9 mouse cellular contexts compared by ENCODE assay signal in the genomic region with DNA sequence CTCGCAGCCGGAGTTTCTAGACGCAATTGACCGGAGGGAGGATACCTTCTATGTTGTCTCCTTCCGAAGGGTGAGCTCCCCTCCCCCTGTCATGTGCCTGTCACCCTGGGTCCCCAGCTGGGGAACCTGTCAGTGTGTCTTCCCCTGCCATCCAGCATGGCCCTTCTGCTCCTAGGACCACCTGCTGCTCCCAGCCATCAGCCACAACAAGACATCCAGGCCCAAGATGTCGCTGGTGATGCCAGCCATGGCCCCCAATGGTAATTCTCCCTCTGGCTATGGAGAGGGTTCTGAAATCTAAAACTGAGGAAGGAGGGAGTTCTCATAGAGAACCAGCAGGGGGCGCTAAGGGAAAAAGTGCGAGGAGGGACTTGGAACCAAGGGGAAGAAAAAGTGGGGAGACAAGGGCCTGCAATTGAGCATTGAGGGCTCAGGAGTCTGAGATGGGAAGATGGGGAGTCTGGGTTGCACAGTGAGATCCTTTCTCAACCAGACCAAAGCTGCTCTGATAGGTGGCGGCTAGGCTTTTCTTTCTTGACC. TPM values are rescaled to one million over a fixed set of nuclear protein-coding genes. Genes with fewer than 3 reads are reported as not detected.
A peak's percentile ranks its signal among the peaks of the same experiment; 100 is the strongest.
DNase-seq lines count a peak whose midpoint lies in the region; ATAC-seq and TF ChIP-seq lines count a peak whose summit lies in the region.
"Had no signal": no experiment of that assay in that cellular context is flagged by ENCODE, and none has a peak within 500 bp of the region (broad histone marks: within the 10 kb centered on the region; RNA-seq: fewer than 3 reads in every experiment).

No protein-coding gene starts in this region.

- peak; percentile 89 for TF ChIP-seq CTCF in intestine, postnatal 0 days (IDR thresholded peaks at IDR 0.05; ENCODE audit: low read depth)
- peak; percentile 71 to 74 (median 71) for TF ChIP-seq CTCF in MEL (IDR thresholded peaks at IDR 0.05 in 2 of 3, conservative IDR thresholded peaks at IDR 0.05 in 1 of 3; ENCODE audit: control insufficient read depth in 1 of 3, insufficient read depth in 1 of 3, low read depth in 2 of 3, low read length in 3 of 3, poor library complexity in 1 of 3, severe bottlenecking in 1 of 3)

- TF ChIP-seq POLR2A in MEL (IDR thresholded peaks at IDR 0.05; ENCODE audit: control insufficient read depth in 1 of 2, insufficient read depth in 1 of 2, low read depth in 1 of 2, low read length in 2 of 2, poor library complexity in 1 of 2), result no peak
- TF ChIP-seq POLR2A in limb, embryonic 14.5 days (IDR thresholded peaks at IDR 0.05; ENCODE audit: borderline replicate concordance, extremely low read depth, insufficient read depth, insufficient read length), result no peak

- no peaks in the 10 kb centered on the region for H3K9me3 ChIP-seq in intestine, postnatal 0 days (ENCODE audit: control insufficient read depth)
- no peaks in the 10 kb centered on the region for H3K9me3 ChIP-seq in intestine, embryonic 16.5 days (ENCODE audit: control insufficient read depth, low read length)
- H3K9me3 ChIP-seq in MEL (replicated peaks; ENCODE audit: insufficient read depth, low read length), result no peaks in the 10 kb centered on the region
- no peaks in the 10 kb centered on the region for H3K9me3 ChIP-seq in limb, embryonic 14.5 days (ENCODE audit: control insufficient read depth, low read length)
- no peaks in the 10 kb centered on the region for H3K9me3 ChIP-seq in stomach, embryonic 16.5 days (replicated peaks; ENCODE audit: control insufficient read depth, low read length)
- no peaks in the 10 kb centered on the region for H3K9me3 ChIP-seq in forebrain, embryonic 12.5 days
- H3K9me3 ChIP-seq: liver, embryonic 15.5 days had no signal

- no peak overlapping the region for H3K4me2 ChIP-seq in intestine, postnatal 0 days (replicated peaks; ENCODE audit: low read depth)
- no peak overlapping the region for H3K4me2 ChIP-seq in intestine, embryonic 16.5 days (ENCODE audit: low read depth, low read length)
- H3K4me2 ChIP-seq in limb, embryonic 14.5 days (replicated peaks; ENCODE audit: low read depth, low read length, severe bottlenecking), result no peak overlapping the region
- H3K4me2 ChIP-seq in stomach, embryonic 16.5 days (ENCODE audit: low read depth, low read length), result no peak overlapping the region
- no peak overlapping the region for H3K4me2 ChIP-seq in forebrain, embryonic 12.5 days
- H3K4me2 ChIP-seq: liver, embryonic 15.5 days had no signal

- H3K36me3 ChIP-seq in intestine, postnatal 0 days (ENCODE audit: control insufficient read depth, insufficient read depth), result peaks cover 33% of the 10 kb centered on the region
- no peaks in the 10 kb centered on the region; the same call in none of the 2 replicates for H3K36me3 ChIP-seq in intestine, embryonic 16.5 days (ENCODE audit: control insufficient read depth, insufficient read depth, low read length)
- no peaks in the 10 kb centered on the region for H3K36me3 ChIP-seq in MEL (ENCODE audit: control insufficient read depth in 1 of 2, insufficient read depth in 2 of 2, low read length in 2 of 2)
- H3K36me3 ChIP-seq in limb, embryonic 14.5 days (ENCODE audit: control insufficient read depth, insufficient read depth, low read length), result peaks cover 48% of the 10 kb centered on the region
- peaks cover 21% of the 10 kb centered on the region; the same call in 1 of the 2 replicates for H3K36me3 ChIP-seq in stomach, embryonic 16.5 days (ENCODE audit: control insufficient read depth, insufficient read depth, low read length)
- peaks cover 62% of the 10 kb centered on the region for H3K36me3 ChIP-seq in forebrain, embryonic 12.5 days (replicated peaks)

- no peak overlapping the region for H3K4me3 ChIP-seq in intestine, postnatal 0 days (ENCODE audit: low read depth, low read length)
- H3K4me3 ChIP-seq in intestine, embryonic 16.5 days (ENCODE audit: low read length), result no peak overlapping the region
- H3K4me3 ChIP-seq in MEL (ENCODE audit: control insufficient read depth in 1 of 2, insufficient read depth in 1 of 2, low read depth in 2 of 2, low read length in 2 of 2), result no peak overlapping the region
- no peak overlapping the region for H3K4me3 ChIP-seq in limb, embryonic 14.5 days (replicated peaks; ENCODE audit: low read length)
- no peak overlapping the region for H3K4me3 ChIP-seq in stomach, embryonic 16.5 days (replicated peaks; ENCODE audit: low read length)
- no peak overlapping the region for H3K4me3 ChIP-seq in forebrain, embryonic 12.5 days (replicated peaks)
- H3K4me3 ChIP-seq: liver, embryonic 15.5 days had no signal

- H3K9ac ChIP-seq in intestine, postnatal 0 days (ENCODE audit: low read depth, low read length), result no peak overlapping the region
- H3K9ac ChIP-seq in intestine, embryonic 16.5 days (ENCODE audit: low read depth, low read length), result no peak overlapping the region
- no peak overlapping the region for H3K9ac ChIP-seq in MEL (ENCODE audit: control insufficient read depth, low read depth, low read length, poor library complexity, severe bottlenecking)
- no peak overlapping the region for H3K9ac ChIP-seq in limb, embryonic 14.5 days (ENCODE audit: low read depth, low read length, severe bottlenecking)
- no peak overlapping the region for H3K9ac ChIP-seq in stomach, embryonic 16.5 days (ENCODE audit: low read length)
- no peak overlapping the region for H3K9ac ChIP-seq in forebrain, embryonic 12.5 days
- H3K9ac ChIP-seq: liver, embryonic 15.5 days had no signal

- DNase-seq in B cell, adult 2 months, result peak; percentile 68 to 73
- peak; percentile 79 for DNase-seq in MEL (ENCODE audit: low read depth, low spot score)
- peak; percentile 79 to 84 for DNase-seq in cerebellum, postnatal 10 days
- DNase-seq in limb, embryonic 14.5 days (ENCODE audit: low spot score), result peak; percentile 57

- no peaks in the 10 kb centered on the region for H3K79me2 ChIP-seq in MEL (ENCODE audit: control insufficient read depth, insufficient read depth, low read length, poor library complexity)

- no peak for TF ChIP-seq EP300 in MEL (IDR thresholded peaks at IDR 0.05; ENCODE audit: low read depth in 1 of 2, low read length in 2 of 2)

- no peak for ATAC-seq in intestine, postnatal 0 days
- ATAC-seq in intestine, embryonic 16.5 days, result no peak
- ATAC-seq in limb, embryonic 14.5 days (ENCODE audit: low FRiP score, low read depth), result no peak
- no peak for ATAC-seq in stomach, embryonic 16.5 days (ENCODE audit: insufficient read depth, low FRiP score)
- ATAC-seq in forebrain, embryonic 12.5 days (ENCODE audit: low FRiP score), result no peak

- peaks cover 1% of the 10 kb centered on the region; the same call in 1 of the 2 replicates for H3K27me3 ChIP-seq in intestine, postnatal 0 days (replicated peaks; ENCODE audit: control insufficient read depth, insufficient read depth, low read length)
- peaks cover 3% of the 10 kb centered on the region; the same call in 1 of the 2 replicates for H3K27me3 ChIP-seq in intestine, embryonic 16.5 days (replicated peaks; ENCODE audit: control insufficient read depth, insufficient read depth, low read length)
- no peaks in the 10 kb centered on the region for H3K27me3 ChIP-seq in MEL (ENCODE audit: control insufficient read depth in 1 of 2, insufficient read depth in 2 of 2, low read length in 2 of 2)
- no peaks in the 10 kb centered on the region for H3K27me3 ChIP-seq in limb, embryonic 14.5 days (ENCODE audit: control insufficient read depth, insufficient read depth, low read length)
- no peaks in the 10 kb centered on the region for H3K27me3 ChIP-seq in stomach, embryonic 16.5 days (ENCODE audit: control insufficient read depth, insufficient read depth, low read length)
- peaks cover 3% of the 10 kb centered on the region for H3K27me3 ChIP-seq in forebrain, embryonic 12.5 days

- peak; percentile 25 for TF ChIP-seq RAD21 in MEL (IDR thresholded peaks at IDR 0.05; ENCODE audit: low read depth, low read length)

- 66% methylated on average over 9 of the region's 9 CpGs for WGBS in intestine, postnatal 0 days
- 68% methylated on average over 9 of the region's 9 CpGs for WGBS in intestine, embryonic 16.5 days
- WGBS in limb, embryonic 14.5 days, result 64% methylated on average over 9 of the region's 9 CpGs
- 64% methylated on average over 9 of the region's 9 CpGs for WGBS in stomach, embryonic 16.5 days
- WGBS in forebrain, embryonic 12.5 days, result 65% methylated on average over 9 of the region's 9 CpGs

- H3K4me1 ChIP-seq in intestine, postnatal 0 days (replicated peaks; ENCODE audit: control insufficient read depth, insufficient read depth, low read length), result peaks cover 7% of the 10 kb centered on the region; the same call in 1 of the 2 replicates
- peaks cover 22% of the 10 kb centered on the region for H3K4me1 ChIP-seq in intestine, embryonic 16.5 days (ENCODE audit: control insufficient read depth, insufficient read depth, low read length)
- H3K4me1 ChIP-seq in MEL (ENCODE audit: control insufficient read depth in 1 of 2, insufficient read depth in 2 of 2, low read length in 2 of 2), result no peaks in the 10 kb centered on the region
- no peaks in the 10 kb centered on the region for H3K4me1 ChIP-seq in limb, embryonic 14.5 days (ENCODE audit: control insufficient read depth, insufficient read depth, low read length)
- H3K4me1 ChIP-seq in stomach, embryonic 16.5 days (ENCODE audit: control insufficient read depth, insufficient read depth, low read length), result peaks cover 28% of the 10 kb centered on the region
- peaks cover 4% of the 10 kb centered on the region; the same call in 1 of the 2 replicates for H3K4me1 ChIP-seq in forebrain, embryonic 12.5 days

- H3K27ac ChIP-seq in intestine, postnatal 0 days (ENCODE audit: low read depth, low read length), result no peak overlapping the region
- no peak overlapping the region for H3K27ac ChIP-seq in intestine, embryonic 16.5 days (ENCODE audit: low read length)
- H3K27ac ChIP-seq in MEL (ENCODE audit: control insufficient read depth, low read depth, low read length), result no peak overlapping the region
- no peak overlapping the region for H3K27ac ChIP-seq in limb, embryonic 14.5 days (replicated peaks; ENCODE audit: low read depth, low read length)
- H3K27ac ChIP-seq in stomach, embryonic 16.5 days (ENCODE audit: low read length), result 0 out of 2 replicates have a peak overlapping the region, but pooled peaks have one; percentile 26
- no peak overlapping the region for H3K27ac ChIP-seq in forebrain, embryonic 12.5 days
- H3K27ac ChIP-seq: liver, embryonic 15.5 days had no signal

RNA-seq across cellular contexts. Expression of a gene that starts 6.9 kb away (rescaled TPM):
- polyA plus RNA-seq in intestine, postnatal 0 days (2015; fragmentation: Nextera tagmentation; extraction: Ambion mirVana), result 22.9 and 23.1 TPM in 2 replicates
- polyA plus RNA-seq in intestine, embryonic 16.5 days (2015; fragmentation: Nextera tagmentation; extraction: Ambion mirVana), result 66.3 and 69.1 TPM in 2 replicates
- 39.6 and 45.3 TPM in 2 replicates for total RNA-seq in MEL (2012; rRNA removed)
- 100 to 1,000 TPM in 1 of 2 experiments, not detected in 1; 101 TPM for polyA plus RNA-seq in MEL (2012; ENCODE audit: insufficient read depth in 1 of 2, insufficient read length in 2 of 2, low read depth in 1 of 2, low replicate concordance in 2 of 2, missing spikeins in 1 of 2)
- polyA plus RNA-seq in limb, embryonic 14.5 days (2012; rRNA removed), result 104 and 121 TPM in 2 replicates
- 68.3 and 80.9 TPM in 2 replicates for polyA plus RNA-seq in limb, embryonic 14.5 days (2014; fragmentation: Nextera tagmentation; extraction: Ambion mirVana)
- 73.5 and 78.0 TPM in 2 replicates for polyA plus RNA-seq in stomach, embryonic 16.5 days (2015; fragmentation: Nextera tagmentation; extraction: Ambion mirVana)
- polyA plus RNA-seq in forebrain, embryonic 12.5 days (2016; fragmentation: Nextera tagmentation; extraction: Ambion mirVana), result 107 and 109 TPM in 2 replicates

RNA-seq across cellular contexts. Expression of a gene that starts 9.3 kb away (rescaled TPM):
- polyA plus RNA-seq in intestine, postnatal 0 days (2015; fragmentation: Nextera tagmentation; extraction: Ambion mirVana), result 8.8 and 9.2 TPM in 2 replicates
- 10.2 and 14.4 TPM in 2 replicates for polyA plus RNA-seq in intestine, embryonic 16.5 days (2015; fragmentation: Nextera tagmentation; extraction: Ambion mirVana)
- 4.4 and 7.0 TPM in 2 replicates for total RNA-seq in MEL (2012; rRNA removed)
- polyA plus RNA-seq in MEL (2012; ENCODE audit: insufficient read depth in 1 of 2, insufficient read length in 2 of 2, low read depth in 1 of 2, low replicate concordance in 2 of 2, missing spikeins in 1 of 2), result 1 to 10 TPM in 1 of 2 experiments, not detected in 1; 6.4 TPM
- polyA plus RNA-seq in limb, embryonic 14.5 days (2012; rRNA removed), result 5.1 TPM in 2 replicates
- 11.9 and 12.5 TPM in 2 replicates for polyA plus RNA-seq in limb, embryonic 14.5 days (2014; fragmentation: Nextera tagmentation; extraction: Ambion mirVana)
- 13.1 and 14.4 TPM in 2 replicates for polyA plus RNA-seq in stomach, embryonic 16.5 days (2015; fragmentation: Nextera tagmentation; extraction: Ambion mirVana)
- 13.9 and 14.6 TPM in 2 replicates for polyA plus RNA-seq in forebrain, embryonic 12.5 days (2016; fragmentation: Nextera tagmentation; extraction: Ambion mirVana)

RNA-seq across cellular contexts. Expression of a gene that starts 16.5 kb away (rescaled TPM):
- polyA plus RNA-seq in intestine, postnatal 0 days (2015; fragmentation: Nextera tagmentation; extraction: Ambion mirVana), result 1.4 and 1.9 TPM in 2 replicates
- 1.1 TPM in 2 replicates for polyA plus RNA-seq in intestine, embryonic 16.5 days (2015; fragmentation: Nextera tagmentation; extraction: Ambion mirVana)
- total RNA-seq in MEL (2012; rRNA removed), result 0.16 and 0.27 TPM in 2 replicates
- polyA plus RNA-seq in MEL (2012; ENCODE audit: insufficient read depth in 1 of 2, insufficient read length in 2 of 2, low read depth in 1 of 2, low replicate concordance in 2 of 2, missing spikeins in 1 of 2), result under 1 TPM in 1 of 2 experiments, not detected in 1; 0.28 TPM
- 4.5 and 5.4 TPM in 2 replicates for polyA plus RNA-seq in limb, embryonic 14.5 days (2012; rRNA removed)
- polyA plus RNA-seq in limb, embryonic 14.5 days (2014; fragmentation: Nextera tagmentation; extraction: Ambion mirVana), result 1.5 and 2.0 TPM in 2 replicates
- 1.3 and 1.8 TPM in 2 replicates for polyA plus RNA-seq in stomach, embryonic 16.5 days (2015; fragmentation: Nextera tagmentation; extraction: Ambion mirVana)
- 0.03 and 0.04 TPM in 2 replicates for polyA plus RNA-seq in forebrain, embryonic 12.5 days (2016; fragmentation: Nextera tagmentation; extraction: Ambion mirVana)

RNA-seq across cellular contexts. Expression of a gene that starts 24.5 kb away (rescaled TPM):
- polyA plus RNA-seq in intestine, postnatal 0 days (2015; fragmentation: Nextera tagmentation; extraction: Ambion mirVana), result 0.27 and 0.47 TPM in 2 replicates
- polyA plus RNA-seq in intestine, embryonic 16.5 days (2015; fragmentation: Nextera tagmentation; extraction: Ambion mirVana), result 0.32 and 0.47 TPM in 2 replicates
- total RNA-seq in MEL (2012; rRNA removed), result not detected in 2 replicates
- polyA plus RNA-seq in MEL (2012; ENCODE audit: insufficient read depth in 1 of 2, insufficient read length in 2 of 2, low read depth in 1 of 2, low replicate concordance in 2 of 2, missing spikeins in 1 of 2), result 1 to 10 TPM in 1 of 2 experiments, not detected in 1; 1.0 TPM
- 5.5 and 5.7 TPM in 2 replicates for polyA plus RNA-seq in limb, embryonic 14.5 days (2012; rRNA removed)
- polyA plus RNA-seq in limb, embryonic 14.5 days (2014; fragmentation: Nextera tagmentation; extraction: Ambion mirVana), result 0.40 and 0.94 TPM in 2 replicates
- polyA plus RNA-seq in stomach, embryonic 16.5 days (2015; fragmentation: Nextera tagmentation; extraction: Ambion mirVana), result 0.31 and 0.45 TPM in 2 replicates
- polyA plus RNA-seq in forebrain, embryonic 12.5 days (2016; fragmentation: Nextera tagmentation; extraction: Ambion mirVana), result 2.9 and 3.9 TPM in 2 replicates
- polyA plus RNA-seq: liver, embryonic 15.5 days had no signal

RNA-seq across cellular contexts. Expression of a gene that starts 25.5 kb away (rescaled TPM):
- polyA plus RNA-seq in intestine, postnatal 0 days (2015; fragmentation: Nextera tagmentation; extraction: Ambion mirVana), result 17.2 and 18.0 TPM in 2 replicates
- 32.3 and 32.9 TPM in 2 replicates for polyA plus RNA-seq in intestine, embryonic 16.5 days (2015; fragmentation: Nextera tagmentation; extraction: Ambion mirVana)
- total RNA-seq in MEL (2012; rRNA removed), result 20.2 and 29.2 TPM in 2 replicates
- 100 to 1,000 TPM in 1 of 2 experiments, 10 to 100 TPM in 1; 67.1 to 147 TPM for polyA plus RNA-seq in MEL (2012; ENCODE audit: insufficient read depth in 1 of 2, insufficient read length in 2 of 2, low read depth in 1 of 2, low replicate concordance in 2 of 2, missing spikeins in 1 of 2)
- 39.6 and 52.4 TPM in 2 replicates for polyA plus RNA-seq in limb, embryonic 14.5 days (2012; rRNA removed)
- polyA plus RNA-seq in limb, embryonic 14.5 days (2014; fragmentation: Nextera tagmentation; extraction: Ambion mirVana), result 27.0 and 29.9 TPM in 2 replicates
- 25.2 and 25.7 TPM in 2 replicates for polyA plus RNA-seq in stomach, embryonic 16.5 days (2015; fragmentation: Nextera tagmentation; extraction: Ambion mirVana)
- polyA plus RNA-seq in forebrain, embryonic 12.5 days (2016; fragmentation: Nextera tagmentation; extraction: Ambion mirVana), result 20.3 and 21.2 TPM in 2 replicates
